Mouse (Mus musculus) stomach, postnatal 0 days (tissue): ENCODE results near the gene Smndc1. TPM values are rescaled to one million over a fixed set of nuclear protein-coding genes. Genes with fewer than 3 reads are reported as not detected.

ENCODE experiments used
- ATAC-seq: fragments of 200-750 bp; cut with Nextera tagmentation; 2 replicates; pipeline ENCODE4 v1.8.0; 2017; ENCODE audit not compliant: low FRiP score, low TSS enrichment
- DNase-seq: peaks from one replicate; pipeline ENCODE4 v3.0.0-alpha.2; 2016; ENCODE audit warnings: low spot score
- H3K27ac ChIP-seq: fragments of 300-500 bp; sonication (generic); replicated peaks from 2 replicates; pipeline ENCODE4 v1.5.1; 2014; ENCODE audit warnings: mild to moderate bottlenecking, control low read depth
- H3K27me3 ChIP-seq: fragments of 300-500 bp; sonication (generic); 2 replicates; pipeline ENCODE4 v1.6.1; 2014; ENCODE audit warnings: low read length; ENCODE audit not compliant: control insufficient read depth, insufficient read depth
- H3K36me3 ChIP-seq: fragments of 300-500 bp; sonication (generic); 2 replicates; pipeline ENCODE4 v1.6.1; 2014; ENCODE audit warnings: low read length, mixed read lengths; ENCODE audit not compliant: control insufficient read depth, insufficient read depth
- H3K4me1 ChIP-seq: fragments of 300-500 bp; sonication (generic); replicated peaks from 2 replicates; pipeline ENCODE4 v1.6.1; 2014; ENCODE audit warnings: antibody characterized with exemption; ENCODE audit not compliant: control insufficient read depth, insufficient read depth
- H3K4me2 ChIP-seq: fragments of 300-500 bp; sonication (generic); replicated peaks from 2 replicates; pipeline ENCODE4 v1.6.1; 2014; ENCODE audit warnings: low read depth, mild to moderate bottlenecking, control low read depth, moderate library complexity
- H3K4me3 ChIP-seq: fragments of 300-500 bp; sonication (generic); 2 replicates; pipeline ENCODE4 v1.5.1; 2014; ENCODE audit warnings: low read depth, low read length, control low read depth
- H3K9ac ChIP-seq: fragments of 300-500 bp; sonication (generic); 2 replicates; pipeline ENCODE4 v1.6.1; 2014; ENCODE audit warnings: mild to moderate bottlenecking, low read length, control low read depth, mixed read lengths
- H3K9me3 ChIP-seq: fragments of 300-500 bp; sonication (generic); 2 replicates; pipeline ENCODE4 v1.6.1; 2016; ENCODE audit warnings: low read length; ENCODE audit not compliant: control insufficient read depth
- CTCF ChIP-seq: IDR thresholded peaks from 2 replicates; pipeline ENCODE4 v1.5.1; 2016; ENCODE audit warnings: antibody characterized with exemption, low read depth, mild to moderate bottlenecking, moderate library complexity
- EP300 ChIP-seq: optimal IDR thresholded peaks from 2 replicates; pipeline ENCODE3; 2016; ENCODE audit warnings: antibody characterized with exemption
- WGBS: fragments of 180-500 bp; shearing (Covaris S2); extraction: QIAGEN DNeasy Blood & Tissue Kit; methylation state at CpG from one replicate; pipeline ENCODE4 v1.1.7; 2014; 5-methylcytosine and 5-hydroxymethylcytosine counted together
- polyA plus RNA-seq: library from polyadenylated mRNA; unstranded; fragments of >200 nt; fragmentation: Nextera tagmentation; extraction: Ambion mirVana; gene quantifications from 2 replicates; pipeline ENCODE4 v1.2.1, GENCODE M21; 2015

The Smndc1 gene
- polyA plus RNA-seq, 1 experiment from 2014 or later = 26.1 TPM

DNA sequence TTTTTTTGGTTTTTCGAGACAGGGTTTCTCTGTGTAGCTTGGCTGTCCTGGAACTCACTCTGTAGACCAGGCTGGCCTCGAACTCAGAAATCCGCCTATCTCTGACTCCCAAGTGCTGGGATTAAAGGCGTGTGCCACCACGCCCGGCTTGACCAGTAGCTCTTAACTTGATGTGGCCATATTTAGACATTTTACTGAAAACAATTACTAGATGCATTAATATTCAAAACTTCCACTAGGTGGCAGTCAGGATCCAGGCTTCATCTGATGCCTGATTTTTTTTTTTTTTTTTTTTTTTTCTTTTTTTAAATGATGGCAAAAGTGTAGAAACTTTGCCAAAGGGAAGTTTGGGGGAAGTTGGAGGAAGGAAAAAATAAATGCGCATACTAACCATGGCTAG lies 4.2 kb upstream of the Smndc1 start:
- Histone ChIP-seq H3K4me3 (no peak overlapping the region), H3K27ac (no peak overlapping the region), H3K4me1 (no peaks in the 10 kb centered on the region), H3K36me3 (no peaks in the 10 kb centered on the region), H3K9me3 (no peaks in the 10 kb centered on the region), H3K27me3 (no peaks in the 10 kb centered on the region), H3K4me2 (no peak overlapping the region), H3K9ac (no peak overlapping the region)
- WGBS = 9% methylated on average over 7 of the region's 7 CpGs
- ATAC-seq (no peak), DNase-seq (no peak)
- TF ChIP-seq CTCF = peak; percentile 88
- TF ChIP-seq EP300 = no peak

DNA sequence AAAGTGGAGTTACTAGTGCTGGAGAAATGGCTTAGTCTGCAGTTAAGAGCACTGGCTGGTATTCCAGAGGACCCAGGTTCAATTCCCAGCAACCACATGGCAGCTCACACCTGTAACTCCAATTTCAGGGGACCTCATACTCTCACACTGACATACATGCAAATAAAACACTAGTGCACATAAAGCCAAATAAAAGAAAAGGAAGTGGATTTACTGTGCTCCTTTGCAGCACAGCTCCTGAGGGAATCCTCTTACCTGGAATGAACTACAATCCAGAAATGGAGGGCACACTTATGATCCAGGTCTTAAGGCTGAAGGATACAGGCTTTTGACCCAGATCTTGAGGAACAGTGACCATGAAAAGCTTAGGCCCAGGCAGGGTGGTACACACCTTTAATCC lies 3.3 kb upstream of the Smndc1 start:
- Histone ChIP-seq H3K4me2 (no peak overlapping the region), H3K4me1 (no peaks in the 10 kb centered on the region), H3K27me3 (no peaks in the 10 kb centered on the region), H3K36me3 (no peaks in the 10 kb centered on the region), H3K27ac (no peak overlapping the region), H3K4me3 (no peak overlapping the region), H3K9ac (no peak overlapping the region), H3K9me3 (no peaks in the 10 kb centered on the region)
- no peak for DNase-seq
- no peak for TF ChIP-seq EP300
- TF ChIP-seq CTCF = no peak
- ATAC-seq = no peak

DNA sequence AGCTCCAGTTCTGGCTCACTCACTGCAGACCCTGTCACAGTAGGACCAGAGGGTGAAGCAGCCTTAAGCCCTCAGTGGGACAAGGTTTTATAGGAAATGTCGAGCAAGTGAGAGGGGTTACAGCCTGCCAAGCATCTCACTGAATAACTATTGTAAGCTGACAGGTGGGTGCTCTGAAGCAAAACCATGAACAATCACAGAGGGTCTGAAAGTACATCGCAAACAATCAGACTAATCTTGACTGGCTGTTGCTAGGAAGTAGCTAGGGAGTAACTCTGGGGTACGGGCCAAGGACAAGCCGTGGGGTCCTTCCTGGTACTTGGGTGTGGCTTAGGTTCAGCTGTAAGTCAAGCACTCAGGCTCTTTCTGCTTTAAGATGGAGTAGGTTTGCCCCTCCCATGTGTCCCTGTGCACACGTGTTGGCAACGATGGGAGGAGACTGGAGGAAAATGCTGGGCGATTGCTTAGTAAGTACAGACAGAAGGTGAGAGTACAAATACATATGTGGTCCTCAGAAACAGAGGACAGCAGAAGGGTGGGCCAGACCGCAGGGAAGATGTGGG lies 2.5 kb upstream of the Smndc1 start:
- no peak for TF ChIP-seq CTCF
- TF ChIP-seq EP300 = no peak
- WGBS = 45% methylated on average over 8 of the region's 8 CpGs

DNA sequence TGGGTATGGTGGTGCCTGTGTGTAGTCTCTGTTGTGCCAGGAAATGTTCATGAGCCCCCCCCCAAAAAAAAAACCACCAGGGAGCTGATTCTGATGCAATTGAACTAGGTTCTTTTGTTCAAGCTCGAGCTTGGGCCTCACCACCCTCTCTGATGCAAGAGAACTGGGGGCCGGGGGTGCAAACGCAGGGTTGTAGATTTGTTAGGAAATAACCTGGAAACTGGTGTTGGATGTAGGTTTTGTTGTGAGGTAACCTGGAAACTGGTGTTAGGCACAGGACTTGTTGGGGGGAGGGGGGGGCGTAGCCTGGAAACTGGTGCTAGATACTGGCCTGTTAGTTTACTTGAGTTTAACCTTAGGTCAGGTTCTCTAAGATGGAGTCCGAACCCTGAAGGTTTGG lies 1.4 kb upstream of the Smndc1 start:
- Histone ChIP-seq H3K36me3 (peaks cover 3% of the 10 kb centered on the region; the same call in 1 of the 2 replicates), H3K9me3 (no peaks in the 10 kb centered on the region), H3K27ac (peak overlapping the region; percentile 24; the same call in 1 of the 2 replicates), H3K4me3 (no peak overlapping the region), H3K4me2 (peak overlapping the region; percentile 46), H3K4me1 (no peaks in the 10 kb centered on the region), H3K27me3 (no peaks in the 10 kb centered on the region), H3K9ac (peak overlapping the region; percentile 19; the same call in 1 of the 2 replicates)
- DNase-seq = no peak
- WGBS = 71% methylated on average over 5 of the region's 5 CpGs
- TF ChIP-seq EP300 = no peak
- no peak for TF ChIP-seq CTCF
- no peak for ATAC-seq

More for the DNA sequence above, 2.5 kb upstream of the Smndc1 start:
- Histone ChIP-seq H3K27ac (no peak overlapping the region; the same call in 1 of the 2 replicates), H3K4me3 (no peak overlapping the region), H3K4me1 (no peaks in the 10 kb centered on the region), H3K27me3 (no peaks in the 10 kb centered on the region), H3K9ac (no peak overlapping the region), H3K4me2 (no peak overlapping the region), H3K9me3 (no peaks in the 10 kb centered on the region), H3K36me3 (no peaks in the 10 kb centered on the region)
- ATAC-seq = no peak
- peak; percentile 66 for DNase-seq

DNA sequence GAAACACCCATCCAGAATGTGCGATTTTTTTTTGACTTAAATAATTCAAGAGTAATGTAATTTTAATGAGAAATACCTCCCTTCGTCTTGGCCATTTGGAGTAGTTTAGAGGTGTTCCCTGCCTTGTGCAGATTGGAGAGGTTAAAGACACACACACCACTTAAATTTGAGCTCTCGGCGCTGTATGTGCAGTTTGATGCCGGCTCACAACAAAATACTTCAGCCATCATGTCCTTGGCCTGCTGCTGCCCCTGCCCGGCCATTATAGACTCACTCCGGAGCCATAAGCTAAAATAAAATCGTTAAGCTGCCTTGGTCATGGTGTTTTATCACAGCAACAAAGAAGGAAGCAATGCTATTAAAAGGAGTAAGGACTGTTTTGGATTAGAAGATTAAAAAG lies 1.0 kb upstream of the Smndc1 start:
- Histone ChIP-seq H3K4me2 (peak overlapping the region; percentile 46), H3K4me3 (peak overlapping the region; percentile 99), H3K36me3 (peaks cover 3% of the 10 kb centered on the region; the same call in 1 of the 2 replicates), H3K4me1 (no peaks in the 10 kb centered on the region), H3K27ac (peak overlapping the region; percentile 95; the same call in 1 of the 2 replicates), H3K27me3 (no peaks in the 10 kb centered on the region), H3K9ac (peak overlapping the region; percentile 74), H3K9me3 (no peaks in the 10 kb centered on the region)
- DNase-seq = no peak
- ATAC-seq = no peak
- WGBS = 40% methylated on average over 8 of the region's 8 CpGs
- no peak for TF ChIP-seq EP300
- no peak for TF ChIP-seq CTCF

DNA sequence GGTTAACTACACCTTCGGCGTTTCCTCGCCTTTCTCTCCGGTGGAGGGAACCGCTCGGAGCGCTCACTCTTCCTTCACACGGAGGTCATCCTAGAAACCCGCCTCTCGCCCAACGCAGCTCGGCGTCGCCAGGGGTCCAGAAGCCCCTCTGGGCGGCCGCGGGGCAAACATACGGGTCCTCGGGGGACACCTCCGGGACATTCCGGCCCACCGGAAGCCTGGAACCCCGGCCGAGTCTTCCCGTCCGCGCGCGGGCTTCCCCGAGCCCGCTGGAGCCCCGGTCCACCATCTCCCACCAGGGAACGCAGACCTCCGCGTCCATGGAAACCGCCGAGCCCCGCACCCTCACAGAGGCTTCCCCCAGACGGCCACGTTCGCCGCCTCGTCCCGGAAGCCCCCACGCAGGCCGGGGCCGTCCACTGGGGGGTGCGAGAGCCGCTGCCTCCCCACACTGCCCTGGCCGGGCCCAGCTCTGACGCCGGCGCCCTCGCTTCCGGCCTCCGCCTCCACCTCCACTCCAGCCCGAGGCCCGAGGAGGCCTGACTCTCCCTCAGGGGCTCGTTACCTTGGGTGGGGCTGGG lies 437 bp downstream of the Smndc1 start:
- peak overlapping the region; percentile 99 for H3K9ac ChIP-seq
- WGBS = under 1% methylated on average over 54 of the region's 59 CpGs
- peaks cover 3% of the 10 kb centered on the region; the same call in 1 of the 2 replicates for H3K36me3 ChIP-seq
- peak overlapping the region; percentile 99 for H3K4me3 ChIP-seq
- peak overlapping the region; percentile 100 for H3K27ac ChIP-seq
- no peaks in the 10 kb centered on the region for H3K4me1 ChIP-seq
- H3K27me3 ChIP-seq = no peaks in the 10 kb centered on the region
- ATAC-seq (peak; percentile 83), DNase-seq (no peak)
- peak overlapping the region; percentile 71 for H3K4me2 ChIP-seq
- TF ChIP-seq CTCF = peak; percentile 44
- no peak for TF ChIP-seq EP300
- H3K9me3 ChIP-seq = no peaks in the 10 kb centered on the region
